24 mouse cellular contexts compared by ENCODE assay signal in genomic region chr17:72903321-72903720, GRCm38 (mm10). TPM values are rescaled to one million over a fixed set of nuclear protein-coding genes. Genes with fewer than 3 reads are reported as not detected.
A peak's percentile ranks its signal among the peaks of the same experiment; 100 is the strongest.
DNase-seq lines count a peak whose midpoint lies in the region; ATAC-seq and TF ChIP-seq lines count a peak whose summit lies in the region.
"Had no signal": no experiment of that assay in that cellular context is flagged by ENCODE, and none has a peak within 500 bp of the region (broad histone marks: within the 10 kb centered on the region; RNA-seq: fewer than 3 reads in every experiment).

No protein-coding gene starts in this region.

- H3K27ac ChIP-seq in heart, embryonic 12.5 days (ENCODE audit: poor library complexity, severe bottlenecking), result 0 out of 2 replicates have a peak overlapping the region, but pooled peaks have one; percentile 49
- peak overlapping the region; percentile 12; the same call in 1 of the 2 replicates for H3K27ac ChIP-seq in CH12.LX (ENCODE audit: insufficient read depth, low read depth)
- 0 out of 2 replicates have a peak overlapping the region, but pooled peaks have one; percentile 16 for H3K27ac ChIP-seq in brown adipose tissue, adult 24 weeks (replicated peaks; ENCODE audit: low read depth, low read length)
- no peak overlapping the region for H3K27ac ChIP-seq in hindbrain, embryonic 16.5 days (ENCODE audit: low read depth, low read length)
- H3K27ac ChIP-seq: forebrain, embryonic 15.5 days; hindbrain, embryonic 13.5 days; kidney, postnatal 0 days; liver, embryonic 14.5 days; midbrain, embryonic 12.5 days; neural tube, embryonic 13.5 days had no signal

- TF ChIP-seq RAD21 in CH12.LX (IDR thresholded peaks at IDR 0.05; ENCODE audit: low read depth, low read length), result no peak

- in situ Hi-C loops in CH12.LX (cut with MboI; ENCODE audit: low pct_ligation_motif_present, low pct_unique_long_range_greater_than_20kb, low sequenced_read_pairs), result loop anchor here (10.0 kb wide), 1 partner anchor 391 kb away; no protein-coding TSS in a partner anchor

- no peak for TF ChIP-seq EP300 in CH12.LX (IDR thresholded peaks at IDR 0.05; ENCODE audit: low read length)

- no peak for TF ChIP-seq POLR2A in lung, adult 2 months (IDR thresholded peaks at IDR 0.05; ENCODE audit: borderline replicate concordance, extremely low read depth, low read depth, low read length)
- TF ChIP-seq POLR2A in CH12.LX (IDR thresholded peaks at IDR 0.05; ENCODE audit: low read depth, low read length), result no peak

- no peak for ATAC-seq in heart, embryonic 12.5 days (ENCODE audit: insufficient number of reproducible peaks, low FRiP score)
- ATAC-seq in hindbrain, embryonic 16.5 days, result no peak
- ATAC-seq: forebrain, embryonic 15.5 days had no signal

- H3K79me2 ChIP-seq in CH12.LX (replicated peaks; ENCODE audit: control insufficient read depth, extremely low read depth, insufficient read depth, poor library complexity, severe bottlenecking), result no peaks in the 10 kb centered on the region

- H3K4me1 ChIP-seq in heart, embryonic 12.5 days (replicated peaks), result peaks cover 48% of the 10 kb centered on the region
- H3K4me1 ChIP-seq in lung, adult 2 months (ENCODE audit: control insufficient read depth, insufficient read depth, low read length), result no peaks in the 10 kb centered on the region
- H3K4me1 ChIP-seq in CH12.LX (ENCODE audit: control insufficient read depth in 1 of 2, insufficient read depth in 2 of 2), result peaks cover 8 to 45% of the 10 kb centered on the region in 2 experiments
- H3K4me1 ChIP-seq in brown adipose tissue, adult 24 weeks (ENCODE audit: control insufficient read depth, insufficient read depth, insufficient read length, low read length), result no peaks in the 10 kb centered on the region
- H3K4me1 ChIP-seq in hindbrain, embryonic 16.5 days (ENCODE audit: control insufficient read depth, insufficient read depth, low read depth, low read length), result no peaks in the 10 kb centered on the region
- H3K4me1 ChIP-seq: forebrain, embryonic 15.5 days; hindbrain, embryonic 13.5 days; midbrain, embryonic 12.5 days; neural tube, embryonic 13.5 days had no signal

- WGBS in heart, embryonic 12.5 days, result 88% methylated on average over 5 of the region's 5 CpGs
- WGBS in lung, adult 2 months, result 88% methylated on average over 5 of the region's 5 CpGs
- WGBS in hindbrain, embryonic 16.5 days, result 96% methylated on average over 5 of the region's 5 CpGs

- no peaks in the 10 kb centered on the region for H3K9me3 ChIP-seq in heart, embryonic 12.5 days (replicated peaks)
- H3K9me3 ChIP-seq in CH12.LX (replicated peaks; ENCODE audit: low read length), result no peaks in the 10 kb centered on the region
- H3K9me3 ChIP-seq in hindbrain, embryonic 16.5 days (ENCODE audit: control insufficient read depth, low read length), result no peaks in the 10 kb centered on the region
- H3K9me3 ChIP-seq: forebrain, embryonic 15.5 days; hindbrain, embryonic 13.5 days; megakaryocyte, embryonic 14.5 days; midbrain, embryonic 12.5 days; neural tube, embryonic 13.5 days had no signal

- TF ChIP-seq CTCF in lung, adult 2 months (IDR thresholded peaks at IDR 0.05; ENCODE audit: insufficient read depth, low read length), result no peak
- TF ChIP-seq CTCF in CH12.LX (conservative IDR thresholded peaks at IDR 0.05 in 1 of 2, IDR thresholded peaks at IDR 0.05 in 1 of 2; ENCODE audit: low read depth in 2 of 2, low read length in 2 of 2), result no peak

- H3K27me3 ChIP-seq in heart, embryonic 12.5 days (replicated peaks), result no peaks in the 10 kb centered on the region
- no peaks in the 10 kb centered on the region for H3K27me3 ChIP-seq in CH12.LX (replicated peaks)
- no peaks in the 10 kb centered on the region for H3K27me3 ChIP-seq in hindbrain, embryonic 16.5 days (replicated peaks; ENCODE audit: control insufficient read depth, insufficient read depth, low read length)
- H3K27me3 ChIP-seq: forebrain, embryonic 15.5 days; hindbrain, embryonic 13.5 days; midbrain, embryonic 12.5 days; neural tube, embryonic 13.5 days had no signal

- no peak overlapping the region for H3K4me2 ChIP-seq in heart, embryonic 12.5 days
- peak overlapping the region; percentile 25 for H3K4me2 ChIP-seq in CH12.LX (ENCODE audit: insufficient read depth, low read depth, poor library complexity, severe bottlenecking)
- H3K4me2 ChIP-seq in hindbrain, embryonic 16.5 days (ENCODE audit: low read length), result no peak overlapping the region
- H3K4me2 ChIP-seq: forebrain, embryonic 15.5 days; hindbrain, embryonic 13.5 days; lung, embryonic 14.5 days; midbrain, embryonic 12.5 days; neural tube, embryonic 13.5 days had no signal

- no peak for DNase-seq in heart, postnatal 14 days
- peak; percentile 1 for DNase-seq in lung, adult 2 months
- DNase-seq in lung, postnatal 14 days, result no peak
- no peak for DNase-seq in CH12.LX (ENCODE audit: extremely low read depth)
- DNase-seq in left cerebral cortex, adult 18-20 months (ENCODE audit: low spot score in 2 of 2), result no peak
- DNase-seq: cerebellum, adult 9-10 months; cerebellum, postnatal 36 days; kidney, adult 8-10 months; kidney, postnatal 4 days; left cerebral cortex, postnatal 4 days; liver; lung, embryonic 14.5 days; thymus, adult 2 months had no signal

- H3K36me3 ChIP-seq in heart, embryonic 12.5 days, result no peaks in the 10 kb centered on the region
- H3K36me3 ChIP-seq in CH12.LX (replicated peaks in 1 of 2; ENCODE audit: control insufficient read depth in 1 of 2, insufficient read depth in 1 of 2, low read length in 1 of 2), result no peaks in the 10 kb centered on the region
- H3K36me3 ChIP-seq in hindbrain, embryonic 16.5 days (ENCODE audit: control insufficient read depth, insufficient read depth, low read length), result no peaks in the 10 kb centered on the region
- H3K36me3 ChIP-seq: forebrain, embryonic 15.5 days; hindbrain, embryonic 13.5 days; midbrain, embryonic 12.5 days; neural tube, embryonic 13.5 days had no signal

- H3K9ac ChIP-seq in heart, embryonic 12.5 days, result no peak overlapping the region
- no peak overlapping the region for H3K9ac ChIP-seq in CH12.LX (ENCODE audit: insufficient read depth, low read depth)
- no peak overlapping the region for H3K9ac ChIP-seq in hindbrain, embryonic 16.5 days (ENCODE audit: low read depth, low read length)
- H3K9ac ChIP-seq: forebrain, embryonic 15.5 days; hindbrain, embryonic 13.5 days; liver, embryonic 14.5 days; lung, embryonic 14.5 days; midbrain, embryonic 12.5 days; neural tube, embryonic 13.5 days had no signal

- intact Hi-C loops in heart, postnatal 14 days (cut with DNase I), result no loop called here

- H3K4me3 ChIP-seq in heart, embryonic 12.5 days, result no peak overlapping the region
- H3K4me3 ChIP-seq in lung, adult 2 months (replicated peaks; ENCODE audit: extremely low read depth, low read depth, low read length), result no peak overlapping the region
- peak overlapping the region in 1 of 3 experiments; percentile 15 for H3K4me3 ChIP-seq in CH12.LX (replicated peaks in 1 of 3; ENCODE audit: low read depth in 2 of 3, low read length in 2 of 3, poor library complexity in 1 of 3)
- no peak overlapping the region for H3K4me3 ChIP-seq in brown adipose tissue, adult 24 weeks (ENCODE audit: insufficient read depth, low read depth, low read length)
- H3K4me3 ChIP-seq in hindbrain, embryonic 16.5 days (ENCODE audit: low read length), result no peak overlapping the region
- H3K4me3 ChIP-seq: forebrain, embryonic 15.5 days; hindbrain, embryonic 13.5 days; megakaryocyte, embryonic 14.5 days; midbrain, embryonic 12.5 days; myocyte; neural tube, embryonic 13.5 days had no signal

- dilution Hi-C loops in CH12.LX (cut with MboI; ENCODE audit: extremely low pct_ligation_motif_present, extremely low pct_unique_long_range_greater_than_20kb, low sequenced_read_pairs), result no loop called here

TF ChIP-seq in CH12.LX, 34 proteins besides CTCF, POLR2A, EP300 and RAD21:
- TF ChIP-seq JUN (IDR thresholded peaks at IDR 0.05; ENCODE audit: insufficient read depth, low read depth, low read length) (no peak), HCFC1 (IDR thresholded peaks at IDR 0.05; ENCODE audit: low read depth, low read length) (0 out of 2 replicates have a peak, but pooled peaks have one; percentile 15)

RNA-seq across cellular contexts. Expression of gene Lbh, which starts 14.8 kb away (rescaled TPM):
- polyA plus RNA-seq in heart, embryonic 12.5 days (2016; fragmentation: Nextera tagmentation; extraction: Ambion mirVana), result 22.6 and 23.7 TPM in 2 replicates
- total RNA-seq in heart, postnatal 14 days (2021), result 100 to 1,000 TPM; 318 to 323 TPM
- polyA plus RNA-seq in lung, adult 2 months (2012; rRNA removed), result 151 and 253 TPM in 2 replicates
- 12.2 and 14.4 TPM in 2 replicates for total RNA-seq in CH12.LX (2012; rRNA removed)
- total RNA-seq in CH12.LX (2014; rRNA removed), result 13.1 and 16.7 TPM in 2 replicates
- polyA plus RNA-seq in CH12.LX (2012; ENCODE audit: insufficient read length, low read depth), result 26.0 and 30.0 TPM in 2 replicates
- polyA plus RNA-seq in brown adipose tissue, adult 24 weeks (2012; ENCODE audit: insufficient read depth, insufficient read length, missing spikeins), result 8.9 and 15.8 TPM in 2 replicates
- polyA plus RNA-seq in hindbrain, embryonic 16.5 days (2015; fragmentation: Nextera tagmentation; extraction: Ambion mirVana), result 4.5 and 6.5 TPM in 2 replicates
- total RNA-seq in left cerebral cortex, adult 18-20 months (2021), result 10 to 100 TPM; 37.2 to 38.9 TPM
